Mouse (Mus musculus) kidney, postnatal 36 days (tissue): ENCODE data around the gene Gcn1l1.

Experiments
- DNase-seq, 2 experiments: peaks; one replicate each; pipeline ENCODE4 v3.0.0; 2021 to 2022; ENCODE audit warnings: mixed read lengths in 2 of 2

Gene Gcn1l1

GRCm38 (mm10) chr5:115666366-115667065 lies 101.5 kb downstream of the Gcn1l1 start:
- peak in 1 of 2 experiments; percentile 46 for DNase-seq

DNA sequence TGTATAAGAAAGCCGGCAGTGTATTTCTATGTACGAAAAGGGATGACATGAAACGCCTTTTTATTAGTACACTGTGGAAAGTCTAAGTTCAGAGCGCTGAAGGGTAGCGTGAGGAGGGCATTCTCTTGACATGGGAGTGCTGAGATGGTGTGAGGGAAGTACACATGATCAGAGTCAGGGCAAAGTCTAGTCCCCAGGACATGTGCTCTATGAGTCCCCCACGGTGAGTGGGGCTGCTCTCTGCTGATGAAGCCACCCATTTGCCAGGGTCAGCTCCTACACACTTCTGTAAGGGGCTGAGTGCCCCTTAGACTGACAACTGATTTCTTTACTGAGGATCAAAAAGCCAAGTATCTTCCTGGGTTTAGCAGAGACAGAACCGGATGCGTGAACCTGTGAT lies 102.2 kb downstream of the Gcn1l1 start:
- DNase-seq, result peak; percentile 59 to 74

- DNase-seq, result no peak
Measured at GRCm38 (mm10) chr5:115667894-115668293, 102.8 kb downstream of the Gcn1l1 start.

GRCm38 (mm10) chr5:115668986-115669385 lies 103.9 kb downstream of the Gcn1l1 start:
- DNase-seq, result no peak

DNA sequence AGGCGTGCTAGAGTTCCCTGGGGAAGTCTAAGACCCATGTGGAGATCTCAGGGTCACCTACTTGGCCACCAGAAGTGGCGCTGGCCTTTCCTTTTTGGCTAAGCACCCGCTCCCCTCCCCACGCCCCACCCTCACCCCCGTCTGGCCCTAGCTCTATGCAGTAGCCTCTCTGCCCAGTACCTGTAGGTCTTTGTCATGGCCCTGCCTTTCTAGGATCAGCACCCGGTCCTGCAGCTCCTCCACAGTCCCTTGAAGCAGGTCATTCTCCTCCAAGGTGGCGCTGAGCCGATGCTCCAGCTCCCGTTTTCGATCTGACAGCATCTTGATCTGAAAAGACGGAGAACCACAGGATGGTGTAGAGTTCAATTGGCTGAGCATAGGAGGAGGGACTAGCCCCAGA lies 104.9 kb downstream of the Gcn1l1 start:
- DNase-seq, result no peak

- no peak for DNase-seq
Measured at GRCm38 (mm10) chr5:115670406-115670805, 105.4 kb downstream of the Gcn1l1 start.

DNA sequence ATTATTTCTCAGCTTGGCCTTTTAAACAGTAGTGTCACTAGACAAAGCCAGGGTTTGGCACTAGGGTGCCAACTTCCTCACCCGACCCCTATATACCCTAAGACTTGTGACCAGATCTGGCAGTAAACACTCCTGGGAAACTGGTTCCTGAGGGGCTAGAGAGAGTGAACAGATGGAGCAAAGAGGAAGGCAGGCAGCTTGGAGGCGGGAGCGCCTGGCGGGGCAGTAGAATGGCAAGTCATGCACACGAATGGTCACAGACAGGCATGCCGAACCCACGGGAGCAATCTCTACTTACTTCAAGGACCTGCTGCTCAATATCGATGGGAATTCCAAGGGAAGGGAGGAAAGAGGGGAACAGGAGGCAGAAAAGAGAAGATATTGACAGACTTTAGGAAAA lies 106.8 kb downstream of the Gcn1l1 start:
- no peak for DNase-seq
